Mouse (Mus musculus) left cerebral cortex, postnatal 36 days (tissue): ENCODE results near the gene Krt2. TPM values are rescaled to one million over a fixed set of nuclear protein-coding genes. Genes with fewer than 3 reads are reported as not detected.

Experiments
- DNase-seq, 2 experiments: peaks; one replicate each; pipeline ENCODE4 v3.0.0; 2021 to 2022; ENCODE audit warnings: low spot score in 2 of 2, mixed read lengths in 1 of 2
- intact Hi-C: fragments of 180-260 bp; cut with DNase I; formaldehyde crosslinking; loops from one replicate; pipeline ENCODE4 v1.15.1; 2025
- total RNA-seq, 2 experiments: library from RNA; stranded (reverse); gene quantifications; 2 replicates each; pipeline ENCODE4 v1.2.3; 2021

The Krt2 gene
- under 1 TPM; 0.15 to 0.29 TPM for total RNA-seq

DNA sequence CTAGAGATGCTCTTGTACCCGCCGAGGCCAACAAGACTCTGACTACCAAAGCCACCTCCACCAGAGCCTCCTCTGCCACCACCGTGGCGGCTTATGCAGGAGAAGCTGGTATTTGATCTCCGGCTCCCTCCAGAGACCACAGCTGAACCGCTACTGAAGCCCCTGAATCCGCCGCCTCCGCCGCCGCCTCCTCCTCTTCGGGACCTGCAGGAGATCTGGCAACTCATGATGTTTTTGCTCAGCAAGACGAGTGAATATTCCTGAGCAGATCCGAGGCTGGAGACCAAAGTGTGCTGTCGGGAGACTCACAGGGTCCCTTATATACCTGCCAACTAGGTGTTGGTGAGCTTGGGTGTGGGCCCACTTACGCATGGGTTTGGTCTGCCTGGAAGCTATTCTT lies at the start of gene Krt2:
TSS of gene Krt2 (minus strand) at position 295 of the 400 bp plus-strand sequence.
- no peak for DNase-seq

DNA sequence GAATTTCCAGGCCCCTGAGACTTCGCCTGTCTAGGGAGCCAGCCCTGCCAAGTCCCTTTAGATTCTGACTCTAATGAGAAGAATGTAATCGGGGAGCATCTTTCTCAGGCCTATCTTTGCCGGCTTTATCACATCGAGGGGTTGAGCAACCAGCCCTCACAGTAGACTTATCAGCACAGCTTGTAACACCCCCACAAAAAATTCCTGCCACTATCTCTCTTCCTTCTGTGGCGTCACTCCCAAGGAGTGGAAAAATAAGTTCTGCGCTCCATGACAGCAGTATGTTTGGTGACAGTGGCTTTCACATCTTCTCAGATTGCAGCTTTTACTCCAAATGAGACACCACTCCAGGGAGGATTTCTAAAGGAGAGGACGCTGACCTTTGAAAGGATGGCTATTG lies 48.8 kb upstream of the Krt2 start:
- DNase-seq, result peak in 1 of 2 experiments; percentile 59
- intact Hi-C loops, result no loop called here

More for the DNA sequence above, at the start of gene Krt2:
- intact Hi-C loops, result no loop called here

DNA sequence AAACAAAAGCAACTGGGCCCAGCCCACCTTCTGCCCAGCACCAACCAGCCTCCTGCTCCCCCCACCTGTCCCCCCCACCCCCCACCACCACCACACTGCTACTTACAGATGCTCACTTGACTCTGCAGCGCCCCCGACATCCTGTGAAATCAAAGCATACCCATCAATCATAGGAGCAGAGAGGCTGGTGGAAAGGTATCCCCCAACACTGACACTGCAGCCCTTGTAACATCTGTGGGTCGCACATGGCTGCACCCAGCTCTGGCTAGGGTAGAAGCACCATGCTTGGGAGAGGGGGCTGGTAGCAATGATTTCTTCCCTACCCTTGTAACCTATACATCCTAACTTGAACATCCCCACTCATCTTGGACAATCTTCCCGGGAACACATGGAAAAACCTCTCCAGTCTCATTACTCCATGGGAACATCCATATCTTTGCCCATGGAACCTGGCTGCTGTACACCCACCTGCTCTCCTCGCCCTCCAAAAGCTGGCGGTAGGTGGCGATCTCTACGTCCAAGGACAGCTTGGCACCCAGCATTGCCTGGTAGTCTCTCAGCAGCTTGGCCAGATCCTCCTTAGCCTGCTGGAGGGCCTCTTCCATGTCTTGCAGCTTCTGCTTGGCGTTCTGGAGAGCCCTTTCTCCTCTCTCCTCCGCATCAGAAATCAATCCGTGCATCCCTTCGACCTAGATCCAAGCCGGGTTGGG lies 42.6 kb upstream of the Krt2 start:
- DNase-seq, result no peak
- intact Hi-C loops, result no loop called here

DNA sequence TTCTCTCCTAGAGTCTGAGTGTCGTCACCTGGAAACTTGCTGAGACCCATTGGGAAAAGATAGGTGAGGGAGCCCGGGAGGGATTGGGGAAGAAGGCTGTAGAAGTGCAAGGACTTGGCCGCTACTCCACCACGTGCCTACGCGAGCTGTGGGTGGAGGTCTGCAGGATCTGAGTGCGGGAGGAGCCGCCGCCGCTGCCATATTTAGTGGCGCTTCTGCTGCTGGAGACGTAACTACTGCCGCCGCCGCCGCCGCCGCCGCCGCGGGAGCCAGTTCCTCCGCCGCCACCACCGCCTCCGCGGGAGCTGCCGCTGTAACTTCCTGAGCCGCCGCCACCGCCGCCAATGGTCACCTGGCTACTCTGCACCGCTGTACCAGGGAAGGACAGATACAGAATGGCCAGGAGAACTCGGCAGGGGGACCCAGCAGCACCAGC lies 41.8 kb upstream of the Krt2 start:
- peak; percentile 59 to 76 for DNase-seq
- intact Hi-C loops, result no loop called here

DNA sequence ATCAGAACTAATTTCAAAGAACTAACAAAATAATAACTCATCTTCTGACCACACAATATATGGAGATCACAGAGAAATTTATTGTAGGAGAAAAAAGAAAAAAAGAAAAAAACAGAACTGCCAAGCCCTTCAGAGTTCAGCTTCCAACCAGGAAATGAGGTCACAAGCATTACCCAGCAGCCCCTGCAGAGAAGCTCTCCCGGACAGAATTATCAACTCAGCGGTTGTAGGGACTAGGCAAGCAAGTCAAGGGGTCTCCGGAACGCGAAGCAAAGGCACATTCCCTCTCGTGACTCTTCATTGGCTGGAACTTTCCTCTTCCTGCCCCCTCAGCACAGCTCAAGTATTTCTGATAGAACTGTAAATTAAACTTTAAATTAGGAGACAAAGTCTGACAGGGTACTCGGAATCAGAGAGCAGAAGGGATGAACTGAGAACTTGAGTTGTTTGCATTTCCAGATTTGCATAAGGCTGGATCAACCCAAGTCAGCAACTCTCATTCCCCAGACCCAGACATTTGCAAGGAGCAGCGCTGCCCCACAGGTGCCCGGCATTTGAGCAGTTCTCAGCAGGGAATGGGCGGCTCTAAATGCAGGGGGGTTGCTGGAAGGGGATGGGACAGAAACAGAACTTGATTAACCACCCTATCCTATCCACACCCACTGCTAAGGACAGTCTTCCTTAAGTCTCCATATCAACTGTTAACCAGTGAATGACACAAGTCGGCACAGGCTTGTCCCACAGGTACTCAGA lies 40.9 kb upstream of the Krt2 start:
- intact Hi-C loops, result no loop called here
- no peak for DNase-seq

DNA sequence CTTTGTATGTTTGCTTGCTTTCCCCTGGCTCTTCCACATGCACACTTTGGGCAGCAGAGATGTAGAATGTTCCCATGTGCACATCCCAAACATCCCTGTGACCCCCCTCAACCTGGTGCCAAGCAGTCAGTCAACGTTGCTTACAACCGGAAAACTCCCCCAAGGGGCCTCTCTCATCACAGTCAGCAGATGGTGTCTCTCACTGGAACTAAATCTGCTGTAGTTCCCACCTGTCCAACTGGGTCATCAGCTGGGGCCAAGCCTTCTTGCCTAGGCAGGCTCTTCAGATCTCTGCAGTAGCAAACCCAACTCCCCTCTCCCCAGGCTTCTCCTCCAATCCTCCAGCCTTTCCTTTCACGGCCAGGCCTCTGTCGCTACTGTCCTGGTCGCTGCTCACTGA lies 38.7 kb upstream of the Krt2 start:
- intact Hi-C loops, result no loop called here
- no peak for DNase-seq

DNA sequence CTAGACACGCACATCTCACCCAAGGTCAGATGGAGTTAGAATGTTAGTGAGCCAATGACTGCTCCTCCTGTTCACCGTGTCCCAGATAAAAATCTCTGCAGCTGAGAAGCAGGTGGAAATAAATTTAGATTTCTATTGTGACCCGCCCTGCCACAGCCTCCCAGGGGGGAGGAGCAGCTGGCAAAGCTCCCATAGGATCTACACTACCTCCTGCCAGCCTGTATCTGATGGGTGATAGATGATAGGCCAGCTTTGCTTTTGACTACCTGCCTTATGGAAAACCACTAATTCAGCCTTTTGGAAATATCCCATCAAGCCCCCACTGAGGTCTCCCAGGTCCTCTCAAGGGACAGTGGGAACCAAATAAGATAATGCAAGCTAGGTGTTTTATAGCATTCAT lies 37.8 kb upstream of the Krt2 start:
- intact Hi-C loops, result no loop called here
- DNase-seq, result no peak

DNA sequence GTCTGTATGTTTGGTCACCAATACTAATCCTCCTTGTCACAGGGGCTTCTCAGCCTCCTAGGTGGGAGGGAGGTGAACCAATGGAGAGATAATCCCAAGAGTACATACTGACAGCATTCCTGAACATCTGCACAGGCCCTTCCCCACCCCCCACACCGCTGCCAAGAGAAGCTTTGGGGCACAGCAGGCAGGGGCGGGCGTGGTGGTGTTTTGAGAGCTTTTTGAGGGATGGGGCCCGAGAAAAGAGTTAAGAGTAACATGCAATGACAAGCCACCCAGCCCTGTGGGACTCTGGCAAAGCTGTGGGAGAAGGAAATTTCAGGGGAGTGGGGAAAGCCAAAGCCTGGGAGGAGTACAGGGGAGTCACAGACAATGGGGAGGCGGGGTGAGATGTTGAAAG lies 36.3 kb upstream of the Krt2 start:
- intact Hi-C loops, result no loop called here
- DNase-seq, result no peak

DNA sequence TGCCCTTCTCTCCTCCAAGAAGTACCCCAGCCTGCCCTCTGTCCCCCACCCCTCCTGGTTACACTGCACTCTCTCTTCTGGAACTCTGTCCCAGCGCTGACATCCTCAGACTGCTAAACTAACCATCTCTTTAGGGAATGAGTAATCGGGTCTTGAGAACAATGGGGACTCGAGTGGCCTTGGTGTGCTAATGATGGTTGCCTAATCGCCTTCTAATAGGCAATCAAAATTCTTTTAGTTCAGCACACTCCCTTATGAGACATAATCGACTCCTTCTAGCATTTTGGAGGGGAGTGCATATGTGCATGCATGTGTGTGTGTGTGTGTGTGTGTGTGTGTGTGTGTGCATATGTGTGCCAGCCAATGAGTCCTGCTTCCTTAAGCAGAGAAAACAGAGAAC lies 34.6 kb upstream of the Krt2 start:
- no peak for DNase-seq
- intact Hi-C loops, result no loop called here

DNA sequence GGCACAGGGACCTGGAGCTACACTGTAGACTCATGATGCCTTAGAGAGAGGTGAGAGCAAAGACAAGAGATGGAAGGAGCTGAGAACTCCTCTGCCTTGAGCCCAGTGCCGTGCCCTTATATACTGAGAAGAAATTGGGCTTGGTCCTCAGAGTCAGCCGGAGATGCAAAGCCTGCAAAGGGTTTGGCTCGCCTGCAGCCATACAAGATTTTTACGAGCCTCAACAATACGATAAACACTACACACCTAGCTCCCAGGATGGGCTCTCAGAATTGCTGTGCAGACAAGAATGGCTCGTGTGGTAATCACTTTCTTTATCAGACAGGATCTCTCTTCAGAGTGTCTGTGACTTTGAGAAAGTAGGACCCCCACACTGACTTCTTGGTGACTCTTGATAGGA lies 32.7 kb upstream of the Krt2 start, which contains the start of gene Krt1:
TSS of gene Krt1 (minus strand) at position 101 of the 400 bp plus-strand sequence.
- intact Hi-C loops, result no loop called here

DNA sequence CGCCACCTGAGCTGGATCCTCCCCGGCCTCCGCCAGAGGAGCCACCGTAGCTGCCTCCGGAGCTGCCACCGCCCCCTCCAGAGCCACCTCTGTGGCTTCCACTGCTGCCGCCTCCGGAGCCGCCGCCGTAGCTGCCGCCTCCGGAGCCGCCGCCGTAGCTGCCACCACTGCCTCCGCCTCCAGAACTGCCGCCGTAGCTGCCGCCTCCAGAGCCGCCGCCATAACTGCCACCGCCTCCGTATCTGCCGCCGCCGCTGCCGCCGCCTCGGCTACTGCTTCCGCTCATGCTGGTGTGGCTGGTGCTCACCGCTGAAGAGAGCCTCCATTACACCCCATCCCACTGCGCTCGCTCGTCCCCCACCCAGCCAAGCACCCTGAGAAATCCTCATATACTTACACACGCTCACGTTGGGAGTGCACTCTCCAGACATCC lies 28.0 kb upstream of the Krt2 start:
- peak; percentile 49 to 61 for DNase-seq
- intact Hi-C loops, result loop anchor here (5.0 kb wide), 1 partner anchor 44 kb away; the partner anchor contains the start of gene Krt73

More for the DNA sequence above, 32.7 kb upstream of the Krt2 start, which contains the start of gene Krt1:
- no peak for DNase-seq

DNA sequence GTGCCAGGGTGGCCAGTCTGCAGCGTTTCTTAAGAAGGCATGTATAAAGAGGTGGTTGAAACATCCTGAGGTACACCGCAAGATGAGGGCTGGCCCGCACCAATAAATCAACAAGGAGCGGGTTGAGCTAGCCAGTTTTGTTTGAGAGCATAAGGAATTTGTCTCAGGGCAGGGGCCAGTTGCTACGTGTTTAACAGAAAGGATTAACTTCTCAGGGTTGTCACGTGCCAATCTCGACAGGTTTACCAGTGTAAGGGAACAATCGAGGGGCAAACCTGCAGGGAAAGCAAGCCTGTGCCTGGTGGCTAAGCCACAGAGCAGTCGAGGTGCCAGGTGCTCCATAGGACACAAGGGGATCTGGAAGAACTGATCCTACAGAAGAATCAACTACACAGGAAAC lies 25.2 kb upstream of the Krt2 start:
- DNase-seq, result no peak
- intact Hi-C loops, result no loop called here

DNA sequence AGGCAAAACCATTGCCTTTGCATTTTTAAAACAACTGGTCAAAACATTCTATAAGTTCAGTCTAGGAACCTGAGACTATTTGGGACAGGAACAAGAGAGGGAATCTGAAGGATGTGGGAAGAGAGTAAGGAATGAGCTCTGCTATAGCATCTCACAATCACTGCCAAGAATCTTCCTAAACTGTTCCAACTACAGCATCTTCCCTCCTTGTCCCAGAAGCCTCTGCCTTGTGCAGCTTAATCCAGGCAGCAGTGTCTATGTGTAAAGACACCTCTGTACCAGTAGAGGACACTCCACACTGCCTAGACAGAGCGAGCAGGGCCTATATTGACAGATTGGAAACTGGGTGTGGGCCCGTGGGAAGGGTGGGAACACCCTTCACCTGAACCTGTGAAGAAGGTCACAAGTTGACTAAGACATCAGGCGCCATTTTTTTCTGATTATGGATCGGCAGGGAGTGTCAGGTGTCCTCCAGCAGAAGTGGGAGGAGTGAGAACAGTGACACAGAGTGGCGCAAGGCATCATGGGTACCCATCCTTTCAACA lies 16.9 kb upstream of the Krt2 start:
- intact Hi-C loops, result no loop called here
- DNase-seq, result no peak

DNA sequence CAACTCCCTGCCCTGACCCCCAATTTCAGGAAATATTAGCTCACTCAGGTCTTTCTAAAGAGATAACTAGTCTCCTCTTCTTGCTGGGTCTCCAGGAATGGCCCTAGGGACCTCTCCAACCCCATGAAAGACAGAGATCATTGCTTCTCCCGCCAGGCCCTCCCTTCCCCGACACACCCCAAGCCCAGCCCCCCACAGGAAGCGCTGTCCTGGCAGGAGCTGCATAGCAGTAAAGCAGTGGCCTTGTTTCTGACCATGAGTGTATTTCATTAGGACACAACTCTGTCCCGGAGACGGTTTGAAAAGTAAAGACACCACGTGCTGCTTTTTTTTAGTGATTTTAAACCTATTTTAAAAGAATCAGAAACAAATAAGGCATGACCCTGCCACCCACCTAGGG lies 15.2 kb upstream of the Krt2 start:
- intact Hi-C loops, result no loop called here
- DNase-seq, result no peak

DNA sequence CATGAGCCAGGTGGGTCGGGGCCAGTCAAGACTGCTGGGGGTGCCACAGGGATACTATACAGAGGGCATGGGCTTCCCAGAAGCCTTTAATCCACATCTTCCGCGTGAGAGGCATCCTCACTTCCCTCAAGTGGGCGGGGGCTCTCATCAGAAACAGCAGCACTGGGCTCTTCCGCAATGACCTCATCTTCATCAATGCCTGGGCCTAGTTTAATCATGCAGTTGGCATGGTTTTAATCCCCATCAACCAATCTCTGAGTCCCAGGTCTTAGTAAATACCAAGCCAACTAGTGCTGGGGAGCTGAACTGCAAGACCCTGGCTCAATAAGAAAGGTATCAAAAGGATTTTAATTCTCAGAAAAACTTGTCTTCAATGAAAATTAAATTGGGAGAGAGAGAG lies 11.5 kb upstream of the Krt2 start:
- DNase-seq, result no peak
- intact Hi-C loops, result no loop called here

DNA sequence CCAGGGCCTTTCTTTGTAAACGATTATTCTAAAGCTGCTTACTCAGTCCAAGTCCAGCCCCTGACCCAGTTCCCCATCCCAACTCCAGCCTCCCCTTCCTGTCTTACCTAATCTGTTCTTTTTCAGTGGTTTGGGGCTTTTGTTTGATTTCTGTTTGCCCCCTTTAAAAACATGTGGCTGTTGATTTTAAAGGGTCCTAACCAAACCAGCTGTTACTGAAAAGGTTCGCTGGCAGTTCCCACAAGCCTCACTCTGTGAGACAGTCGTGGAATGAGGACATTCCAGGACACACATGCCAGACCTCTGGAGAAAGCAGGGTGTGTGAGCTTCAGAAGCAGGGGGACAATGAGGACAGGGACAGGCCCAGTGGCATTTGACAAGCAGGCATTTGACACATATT lies 3.8 kb upstream of the Krt2 start:
- DNase-seq, result no peak
- intact Hi-C loops, result no loop called here

DNA sequence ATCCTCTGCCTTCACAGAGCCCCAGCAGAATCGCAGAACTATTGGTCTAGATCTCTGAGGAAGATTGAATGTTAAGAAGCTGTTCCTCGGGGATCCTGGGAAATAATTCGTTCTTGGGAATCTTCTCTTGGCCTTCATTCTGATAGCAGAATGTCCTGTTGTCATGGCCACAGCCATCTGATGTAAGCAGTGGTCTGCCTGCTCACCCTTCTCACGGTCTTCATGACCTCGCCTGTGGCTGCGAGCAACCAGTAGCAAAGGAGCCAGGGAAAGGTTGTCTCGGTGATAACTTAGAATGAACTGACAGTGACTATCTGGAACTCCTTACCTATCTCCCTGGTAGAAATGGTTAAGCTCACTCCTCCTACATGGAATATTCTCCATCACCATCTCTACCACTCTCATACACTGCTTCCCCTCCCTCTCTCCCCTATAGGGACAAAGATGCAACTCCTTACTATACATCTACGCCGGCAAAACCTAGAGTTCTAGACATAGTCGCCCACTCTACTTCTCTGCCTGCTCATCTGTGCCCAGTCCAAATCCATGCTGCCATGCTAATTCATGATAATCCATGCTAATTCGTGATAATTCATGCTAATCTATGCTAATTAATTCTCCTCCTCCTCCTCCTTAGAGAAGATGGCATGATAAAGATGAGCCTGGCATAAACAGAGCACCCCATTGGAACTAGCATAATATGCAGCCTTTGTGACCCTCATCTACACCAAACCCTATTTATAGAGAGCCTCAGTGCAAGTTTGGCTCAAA lies 14.7 kb downstream of the Krt2 start:
- intact Hi-C loops, result loop anchor here (5.0 kb wide), 1 partner anchor 44 kb away; no protein-coding TSS in a partner anchor
- DNase-seq, result peak; percentile 28 to 50

DNA sequence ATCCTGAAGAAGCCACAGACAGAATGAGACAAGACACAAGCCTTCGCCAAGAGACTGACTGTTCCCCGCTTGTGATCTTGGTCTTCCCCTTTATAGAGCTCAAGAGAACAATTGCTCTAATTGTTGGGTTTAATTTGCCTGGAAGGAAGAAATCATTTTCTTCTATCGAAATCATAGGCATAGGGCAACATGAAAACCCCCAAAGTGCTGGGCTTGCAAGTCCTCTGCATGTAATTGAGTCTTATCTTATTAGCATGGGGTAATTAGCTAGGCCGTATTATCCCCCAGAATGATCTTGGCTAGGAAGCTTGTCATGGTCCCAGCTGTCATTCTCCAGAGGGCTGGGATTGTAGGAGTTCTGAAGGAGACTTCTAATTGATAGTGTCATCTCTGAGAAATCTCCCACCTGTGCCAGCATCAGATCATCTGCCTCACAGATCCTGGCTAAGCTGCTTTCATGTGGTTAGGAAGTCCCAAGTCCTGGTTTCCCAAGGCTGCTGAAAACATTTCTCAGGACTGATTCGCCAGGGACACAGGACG lies 15.6 kb downstream of the Krt2 start, which contains the start of gene Krt73:
TSS of gene Krt73 (minus strand) at position 51 of the 540 bp plus-strand sequence.
- no peak for DNase-seq
- intact Hi-C loops, result loop anchor here (5.0 kb wide), 1 partner anchor 45 kb away; no protein-coding TSS in a partner anchor

DNA sequence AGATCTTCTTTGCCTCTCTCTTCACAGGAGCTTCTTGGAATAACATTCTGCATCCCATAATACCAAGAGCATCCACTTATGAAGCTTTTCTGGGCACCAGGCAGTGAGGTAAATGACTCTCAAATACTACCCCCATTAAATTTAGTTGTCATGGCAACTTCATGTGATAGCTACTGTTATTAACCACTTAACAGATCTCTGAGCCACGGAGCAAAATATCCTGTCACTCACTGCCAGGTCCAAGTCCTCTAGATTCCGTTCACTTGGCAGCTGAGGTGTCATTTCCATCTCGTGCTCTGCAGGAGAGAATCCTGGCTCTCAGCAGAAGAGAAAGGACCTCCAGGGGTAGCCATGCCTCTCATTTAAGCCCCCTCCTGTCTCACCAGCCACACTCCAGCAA lies 27.1 kb downstream of the Krt2 start:
- intact Hi-C loops, result no loop called here
- DNase-seq, result no peak
